Mouse (Mus musculus) WW6 (cell line): ENCODE data around the gene Dedd.
A peak's percentile ranks its signal among the peaks of the same experiment; 100 is the strongest.
"Not testable (repeated sequence)": the region's sequence is repeated elsewhere in the genome, so short reads cannot be mapped to it uniquely, and the experiment has no call there.

Experiments used
- DNase-seq: peaks from one replicate; pipeline ENCODE4 v3.0.0-alpha.2; 2013; ENCODE audit warnings: low read depth, low spot score

Dedd gene

GRCm38 (mm10) chr1:171319748-171320147 lies 9.2 kb upstream of the Dedd start:
- peak; percentile 76 for DNase-seq

- no peak for DNase-seq
Measured at GRCm38 (mm10) chr1:171320151-171320550, 8.8 kb upstream of the Dedd start.

- no peak for DNase-seq
Measured at GRCm38 (mm10) chr1:171321415-171321814, 7.5 kb upstream of the Dedd start.

GRCm38 (mm10) chr1:171322012-171322411 lies 6.9 kb upstream of the Dedd start:
- DNase-seq, result no peak

GRCm38 (mm10) chr1:171325571-171325970 lies 3.4 kb upstream of the Dedd start:
- no peak for DNase-seq

- not testable (repeated sequence) for DNase-seq
Measured at GRCm38 (mm10) chr1:171326588-171326987, 2.4 kb upstream of the Dedd start.

GRCm38 (mm10) chr1:171328244-171328643 lies 701 bp upstream of the Dedd start:
- no peak for DNase-seq

- peak; percentile 70 for DNase-seq
Measured at GRCm38 (mm10) chr1:171329433-171330215, 679 bp downstream of the Dedd start.

- no peak for DNase-seq
Measured at GRCm38 (mm10) chr1:171330216-171330560, 1.2 kb downstream of the Dedd start.

- DNase-seq, result no peak
Measured at GRCm38 (mm10) chr1:171342262-171343207, 13.6 kb downstream of the Dedd start.

- no peak for DNase-seq
Measured at GRCm38 (mm10) chr1:171343922-171344677, 15.2 kb downstream of the Dedd start.

- no peak for DNase-seq
Measured at GRCm38 (mm10) chr1:171344715-171345114, 15.8 kb downstream of the Dedd start.

- peak; percentile 80 for DNase-seq
Measured at GRCm38 (mm10) chr1:171345225-171346094, 16.5 kb downstream of the Dedd start, which contains the start of the genes Nit1 and Pfdn2. TSS of gene Nit1 (minus strand) at chr1:171345646. TSS of gene Pfdn2 (plus strand) at chr1:171345670.

GRCm38 (mm10) chr1:171346095-171346450 lies 17.1 kb downstream of the Dedd start:
- DNase-seq, result no peak

GRCm38 (mm10) chr1:171348665-171349064 lies 19.7 kb downstream of the Dedd start:
- no peak for DNase-seq

GRCm38 (mm10) chr1:171349210-171349609 lies 20.3 kb downstream of the Dedd start:
- no peak for DNase-seq

GRCm38 (mm10) chr1:171355812-171356340 lies 26.9 kb downstream of the Dedd start:
- no peak for DNase-seq

- DNase-seq, result no peak
Measured at GRCm38 (mm10) chr1:171356814-171357213, 27.9 kb downstream of the Dedd start.

GRCm38 (mm10) chr1:171358421-171358820 lies 29.5 kb downstream of the Dedd start:
- DNase-seq, result no peak

- DNase-seq, result no peak
Measured at GRCm38 (mm10) chr1:171360253-171360652, 31.3 kb downstream of the Dedd start.

GRCm38 (mm10) chr1:171360656-171361055 lies 31.7 kb downstream of the Dedd start, which contains the start of gene Klhdc9:
TSS of gene Klhdc9 (minus strand) at chr1:171360798.
- peak; percentile 87 for DNase-seq
